Mouse (Mus musculus): Measurements from ENCODE around the gene Bok.
A peak's percentile ranks its signal among the peaks of the same experiment; 100 is the strongest.

Bok gene

DNA sequence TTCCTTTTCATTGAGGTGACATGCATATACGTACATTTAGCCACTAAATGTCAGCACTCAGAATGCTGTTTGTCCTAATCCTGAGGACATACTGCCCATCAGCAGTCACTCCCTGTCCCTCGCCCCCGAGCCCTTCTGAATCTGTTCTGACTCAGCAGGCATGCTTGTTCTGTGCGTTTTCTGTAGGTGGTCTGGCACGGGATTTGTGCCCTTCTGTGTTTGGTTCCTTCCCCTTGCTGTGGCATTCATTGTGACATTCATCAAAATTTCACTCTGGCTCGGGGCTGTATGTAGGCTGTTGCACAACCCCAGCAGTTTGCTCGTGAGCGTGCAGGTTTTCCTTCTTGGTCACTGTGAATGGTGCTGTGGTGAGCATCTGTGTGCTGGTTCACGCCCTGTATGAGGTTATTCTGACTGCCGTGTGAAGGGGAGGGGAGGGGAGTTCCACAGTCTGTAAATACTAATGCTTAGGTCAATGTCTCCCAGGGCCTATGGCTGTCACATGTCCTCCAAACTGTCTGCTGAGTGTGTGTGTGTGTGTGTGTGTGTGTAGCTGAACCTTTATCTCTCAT, 6.4 kb downstream of the Bok start:
- no peak for DNase-seq

DNA sequence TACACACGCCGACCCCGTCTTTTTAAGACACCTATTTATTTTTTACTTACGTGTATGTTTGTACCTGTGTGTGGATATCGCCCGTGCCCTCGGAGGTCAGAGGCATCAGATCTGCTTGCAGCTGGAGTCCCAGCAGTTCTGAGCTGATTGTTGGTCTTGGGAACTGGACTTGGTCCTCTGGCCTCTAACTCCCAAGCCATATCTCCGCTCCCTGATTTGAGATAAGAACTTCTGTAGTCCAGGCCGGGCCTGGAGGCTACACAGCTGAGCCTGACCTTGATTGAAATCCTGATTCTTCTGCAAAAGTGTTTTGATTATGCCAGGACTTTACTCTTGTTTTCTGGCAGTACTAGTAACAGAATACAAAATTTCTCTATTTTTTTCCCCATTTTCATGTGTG, 7.3 kb downstream of the Bok start:
- no peak for DNase-seq

DNA sequence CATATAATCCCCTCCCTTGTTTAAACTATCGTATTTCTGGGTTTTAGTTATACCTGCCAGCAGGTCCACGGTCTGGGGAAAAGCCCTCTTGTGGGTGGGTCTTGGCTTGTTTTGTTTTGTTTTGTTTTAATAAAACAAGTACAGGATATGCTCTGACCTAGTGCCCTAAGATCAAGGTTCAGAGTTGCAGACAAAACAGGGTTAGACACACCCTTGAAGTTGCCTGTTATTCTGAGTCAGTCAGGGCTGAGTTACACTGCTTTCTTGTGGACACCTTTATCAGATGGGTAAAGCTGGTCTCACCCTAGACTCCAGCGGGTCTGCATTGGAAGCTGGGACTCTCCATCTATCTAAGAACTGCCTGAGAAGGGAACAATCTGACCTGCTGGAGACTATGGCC, 8.0 kb downstream of the Bok start:
- no peak for DNase-seq

DNA sequence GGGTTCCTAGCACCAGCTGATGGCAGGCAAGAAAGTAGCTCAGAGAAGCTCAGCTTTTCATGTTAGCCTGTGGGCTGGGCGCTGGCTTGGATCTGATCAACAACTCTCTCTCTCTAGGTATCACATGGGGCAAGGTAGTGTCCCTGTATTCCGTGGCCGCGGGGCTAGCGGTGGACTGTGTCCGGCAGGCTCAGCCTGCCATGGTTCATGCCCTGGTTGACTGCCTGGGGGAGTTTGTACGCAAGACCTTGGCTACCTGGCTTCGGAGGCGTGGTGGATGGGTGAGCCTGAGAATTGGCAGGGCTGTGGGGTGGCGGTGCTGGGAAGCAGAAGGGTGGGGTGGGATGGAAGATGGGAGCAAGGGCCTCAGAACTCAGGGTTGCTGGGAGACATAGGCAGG, 8.5 kb downstream of the Bok start:
- peak; percentile 91 for DNase-seq

DNA sequence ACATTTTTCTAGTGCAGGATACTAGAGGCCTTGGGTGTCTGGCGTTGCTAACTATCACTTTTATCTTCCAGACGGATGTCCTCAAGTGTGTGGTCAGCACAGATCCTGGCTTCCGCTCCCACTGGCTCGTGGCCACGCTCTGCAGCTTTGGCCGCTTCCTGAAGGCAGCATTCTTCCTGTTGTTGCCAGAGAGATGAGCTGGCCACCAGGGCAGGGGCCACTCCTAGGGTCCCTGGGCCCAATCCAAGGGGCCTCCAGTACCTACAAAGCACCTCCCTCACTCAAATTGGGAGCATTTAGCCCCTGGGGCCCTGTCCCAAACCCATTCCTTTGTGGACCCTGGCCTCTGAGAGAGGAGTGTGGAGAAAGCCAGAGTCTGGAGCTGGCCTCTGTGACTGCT, 9.5 kb downstream of the Bok start:
- peak; percentile 98 for DNase-seq

DNA sequence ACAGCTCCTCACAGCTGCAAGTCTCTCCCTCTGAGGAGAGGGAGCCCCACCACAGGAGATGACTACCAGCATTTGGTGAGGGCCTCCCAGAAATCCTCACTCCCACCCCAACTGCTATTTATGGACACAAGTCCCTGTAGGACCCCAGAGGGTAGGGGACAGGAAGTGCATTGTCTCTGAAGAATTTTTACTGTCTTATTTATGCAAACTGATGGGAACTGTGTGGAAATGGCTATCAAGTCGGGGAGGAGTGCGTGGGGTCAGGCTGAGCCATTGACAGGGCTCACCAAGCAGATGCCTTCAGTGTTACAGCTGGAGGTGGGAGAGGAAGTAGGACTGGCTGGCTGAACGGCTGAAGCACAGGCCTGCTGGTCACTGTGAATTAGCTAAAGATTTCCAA, 11.9 kb downstream of the Bok start:
- no peak for DNase-seq

DNA sequence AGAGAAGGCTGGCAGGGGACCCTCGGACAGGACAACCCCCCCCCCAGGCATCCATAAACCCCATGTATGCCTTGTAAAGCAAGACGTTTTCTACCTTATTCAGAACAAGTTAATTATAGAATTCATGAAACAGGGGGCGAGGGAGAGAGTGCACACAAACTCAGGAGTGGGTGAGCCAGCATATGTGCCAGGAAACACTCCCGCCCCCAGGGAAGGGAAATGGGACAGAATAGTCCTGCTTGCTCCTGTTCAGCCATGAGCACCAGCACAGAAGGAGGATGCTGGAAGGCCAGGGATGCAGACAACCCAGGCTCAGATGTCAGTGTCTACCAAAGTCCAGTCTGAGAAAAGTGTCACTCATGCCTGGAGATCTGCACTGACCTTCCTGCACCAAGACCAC, 13.7 kb downstream of the Bok start:
- DNase-seq, result no peak

DNA sequence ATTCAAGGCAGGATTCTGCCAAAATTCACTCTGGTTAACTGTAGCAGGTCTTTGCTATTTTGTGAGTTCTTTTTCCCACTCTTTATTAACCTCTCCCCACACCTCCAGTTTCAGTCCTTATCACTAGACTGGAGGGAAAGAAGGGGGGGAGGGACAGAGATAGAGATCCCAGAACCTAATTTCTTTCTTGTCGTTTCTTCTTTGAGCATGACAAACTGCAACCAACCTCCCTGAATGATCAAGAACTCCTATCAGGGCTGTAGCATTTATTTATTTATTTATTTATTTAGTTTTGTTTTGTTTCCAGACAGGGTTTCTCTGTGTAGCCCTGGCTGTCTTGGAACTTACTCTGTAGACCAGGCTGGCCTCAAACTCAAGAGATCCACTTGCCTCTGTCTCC, 16.6 kb downstream of the Bok start:
- DNase-seq, result no peak

DNA sequence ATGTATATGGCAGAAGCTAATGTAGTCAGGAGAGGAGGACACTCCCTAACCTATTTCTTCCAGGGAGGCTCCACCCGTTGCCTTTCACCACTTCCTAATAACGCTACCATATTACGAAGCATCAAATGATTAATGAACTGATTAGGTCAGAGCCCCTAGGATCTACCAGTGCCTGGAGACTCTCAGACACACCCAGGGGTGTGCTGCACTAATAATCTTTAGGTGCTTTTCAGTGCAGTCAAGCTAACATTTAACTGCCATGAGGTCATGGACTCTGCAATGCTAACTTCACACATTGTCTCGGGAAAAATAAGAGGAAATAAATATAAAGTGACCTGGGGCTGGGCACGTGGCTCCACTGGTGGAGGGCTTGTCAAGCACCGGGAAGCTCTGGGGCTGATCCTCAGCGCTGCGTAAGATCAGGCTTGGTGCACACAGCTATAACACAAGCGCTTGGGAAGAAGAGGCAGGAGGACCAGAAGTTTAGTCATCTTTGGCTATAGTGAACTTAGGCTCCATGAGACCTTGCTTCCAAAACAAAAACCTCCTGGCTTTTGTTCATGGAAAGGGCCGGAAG, 18.1 kb downstream of the Bok start:
- DNase-seq, result no peak

DNA sequence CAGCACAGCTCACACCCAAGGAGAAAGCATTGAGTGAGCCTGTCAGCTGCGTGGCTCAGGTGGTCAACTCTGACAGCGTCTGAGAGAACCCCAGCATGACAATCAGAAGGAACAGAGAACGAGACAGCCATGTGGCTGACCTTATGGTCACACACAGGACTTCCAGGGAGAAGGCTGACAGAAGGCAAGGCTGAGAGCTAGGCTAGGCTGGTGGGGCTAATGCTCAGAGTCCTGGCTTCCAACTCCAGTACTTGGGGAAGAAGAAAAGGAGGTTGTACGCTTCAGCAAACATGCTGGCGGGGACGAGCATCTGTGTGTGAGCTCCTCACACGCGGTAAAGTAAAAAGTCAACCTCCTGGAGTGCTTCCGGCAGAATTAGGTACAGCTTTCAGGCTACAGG, 18.9 kb downstream of the Bok start:
- DNase-seq, result no peak

DNA sequence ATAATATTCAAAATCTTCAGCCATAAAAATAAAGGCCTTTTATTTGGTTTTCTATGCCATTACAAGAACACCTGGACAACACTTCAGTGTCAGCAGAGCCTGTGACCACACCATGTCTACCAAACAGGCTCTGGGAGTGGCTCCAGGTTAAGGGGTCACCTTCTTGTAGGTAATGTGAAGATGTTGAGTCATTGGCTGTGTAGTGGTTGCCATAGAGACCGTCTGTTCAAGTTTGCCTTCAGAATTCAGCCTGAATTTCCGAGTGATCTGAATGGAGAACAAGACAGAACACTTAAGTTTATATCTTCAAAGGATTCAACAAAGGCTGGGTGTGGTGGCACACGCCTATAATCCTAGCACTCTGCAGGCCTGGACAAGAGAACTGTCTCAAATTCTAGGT, 19.9 kb downstream of the Bok start:
- no peak for DNase-seq

DNA sequence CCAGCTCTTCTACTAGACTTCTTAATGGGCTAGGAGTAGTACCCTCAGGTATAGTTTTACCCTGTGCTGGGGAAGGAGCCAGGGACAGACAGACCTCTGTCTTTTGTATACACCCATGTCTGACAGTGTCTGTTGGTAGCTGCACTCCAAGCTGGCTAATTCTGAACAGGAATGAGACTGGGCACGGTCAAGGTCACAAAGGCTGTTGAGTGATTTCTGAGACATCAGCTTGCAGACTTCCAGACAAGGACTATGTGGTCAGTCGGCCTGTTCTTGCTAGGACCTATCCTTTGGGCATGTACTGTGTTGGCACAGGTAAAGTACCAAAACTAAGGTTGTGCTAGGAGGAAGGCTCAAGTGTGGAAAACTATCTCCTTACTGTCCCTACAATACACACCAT, 30.7 kb downstream of the Bok start:
- DNase-seq, result no peak

DNA sequence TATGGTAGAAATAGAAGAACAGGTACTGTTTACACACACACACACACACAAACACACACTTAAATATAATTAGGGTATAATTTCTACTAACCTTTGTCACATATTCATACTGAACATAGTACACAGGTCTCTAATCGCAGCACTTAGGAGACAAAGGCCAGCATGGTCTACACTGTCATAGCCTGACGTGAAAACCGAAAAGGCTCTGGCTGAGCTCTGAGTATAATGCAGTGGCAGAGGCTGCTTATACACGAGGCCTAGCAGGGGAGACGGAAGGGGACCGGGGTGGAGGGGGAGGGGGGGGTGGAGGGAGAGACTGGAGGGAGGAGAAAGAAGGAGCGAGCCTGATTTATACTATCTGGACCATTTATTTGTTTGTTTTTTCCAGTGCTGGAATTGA, 36.1 kb downstream of the Bok start:
- DNase-seq, result no peak

DNA sequence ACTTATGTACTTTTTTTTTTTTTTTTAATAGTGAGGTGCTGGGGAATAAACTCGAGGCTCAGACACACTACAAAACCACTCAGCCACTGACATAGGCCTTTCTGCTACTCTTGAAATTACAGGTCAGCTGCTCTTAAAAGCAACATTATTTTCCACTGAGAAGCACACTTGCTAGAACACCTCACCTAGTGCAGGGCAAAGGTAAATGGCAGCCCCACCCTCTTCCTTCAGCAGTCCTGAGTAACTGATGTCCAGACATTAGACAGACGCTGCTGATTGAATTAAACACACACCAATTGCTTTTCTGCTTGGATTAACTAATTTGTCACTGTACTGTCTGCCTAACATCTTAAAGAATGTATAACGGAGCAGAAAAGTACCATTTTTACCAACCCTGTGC, 39.2 kb downstream of the Bok start:
- DNase-seq, result no peak

DNA sequence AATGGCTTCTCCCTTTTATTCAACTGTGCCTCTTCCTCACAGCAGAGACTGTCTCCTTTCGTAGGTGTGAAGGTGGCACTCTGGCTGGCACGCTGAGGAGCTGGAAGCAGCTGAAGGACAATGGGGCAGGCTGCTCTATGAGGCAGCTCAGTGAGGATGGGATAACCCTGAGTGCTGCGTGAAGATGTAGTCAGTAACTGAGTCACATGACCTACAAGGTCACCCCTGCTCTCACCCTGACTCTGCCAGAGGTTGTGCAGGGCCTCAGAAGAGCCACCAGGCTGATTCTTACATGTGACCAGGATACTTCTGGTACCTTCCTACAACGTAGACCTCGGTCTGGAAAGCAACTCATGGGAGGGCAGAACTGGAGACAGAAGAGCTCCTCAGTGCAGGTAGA, 40.2 kb downstream of the Bok start:
- peak; percentile 90 for DNase-seq

DNA sequence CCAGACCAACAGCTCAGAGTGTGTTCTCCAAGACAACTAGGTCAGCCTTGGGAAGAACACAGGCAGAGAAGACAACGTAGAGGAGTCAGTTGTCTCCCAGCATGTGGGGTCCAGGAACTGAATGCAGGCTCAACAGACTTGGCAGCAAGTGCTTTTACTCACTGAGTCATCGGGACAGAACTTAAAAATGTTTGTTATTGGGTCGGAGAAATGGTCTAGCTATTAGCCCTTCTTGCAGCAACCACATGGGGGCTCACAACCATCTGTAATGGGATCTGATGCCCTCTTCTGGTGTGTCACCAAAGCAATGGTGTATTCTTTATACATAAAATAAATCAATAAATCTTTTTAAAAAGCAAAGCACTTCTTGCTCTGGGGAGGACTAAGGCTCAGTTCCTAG, 40.7 kb downstream of the Bok start:
- no peak for DNase-seq

DNA sequence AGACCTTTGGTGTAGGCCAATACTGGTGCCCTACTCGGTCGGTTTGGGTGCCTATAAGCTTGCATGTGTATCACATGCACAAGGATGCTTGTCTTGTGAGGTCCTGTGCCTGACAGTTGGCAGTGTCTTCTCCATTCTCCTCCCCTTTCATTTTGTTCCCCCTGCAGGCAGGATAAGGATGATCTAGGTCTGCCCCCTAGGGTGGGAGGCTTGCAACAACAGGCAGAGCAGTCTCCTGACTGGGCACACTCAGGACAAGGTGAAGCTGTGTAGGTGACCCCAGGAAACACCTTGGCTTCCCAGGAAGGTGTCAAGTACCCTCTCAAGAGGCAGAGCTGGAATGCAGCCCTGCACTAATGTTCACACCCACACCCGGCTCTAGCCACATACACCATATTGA, 41.5 kb downstream of the Bok start:
- peak; percentile 96 for DNase-seq

DNA sequence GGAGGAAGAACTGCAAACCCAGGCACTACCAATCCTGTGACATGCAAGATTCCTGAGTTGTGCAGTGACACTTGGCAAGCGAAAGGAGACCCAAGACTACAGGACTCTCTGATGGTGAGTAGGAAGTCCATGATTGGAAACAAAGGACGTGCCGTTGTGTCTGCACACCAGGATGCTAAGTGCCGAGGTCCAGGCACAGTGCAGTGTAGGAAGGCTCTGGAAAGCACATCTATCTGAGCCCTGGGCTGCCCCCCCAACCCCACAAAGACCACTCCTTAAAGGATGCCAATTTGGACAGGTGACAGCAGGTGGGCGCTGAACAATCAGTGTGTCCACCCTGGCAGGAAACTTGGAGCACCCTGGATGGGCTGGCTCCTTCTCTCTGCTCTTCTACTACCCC, 45.6 kb downstream of the Bok start:
- DNase-seq, result no peak

DNA sequence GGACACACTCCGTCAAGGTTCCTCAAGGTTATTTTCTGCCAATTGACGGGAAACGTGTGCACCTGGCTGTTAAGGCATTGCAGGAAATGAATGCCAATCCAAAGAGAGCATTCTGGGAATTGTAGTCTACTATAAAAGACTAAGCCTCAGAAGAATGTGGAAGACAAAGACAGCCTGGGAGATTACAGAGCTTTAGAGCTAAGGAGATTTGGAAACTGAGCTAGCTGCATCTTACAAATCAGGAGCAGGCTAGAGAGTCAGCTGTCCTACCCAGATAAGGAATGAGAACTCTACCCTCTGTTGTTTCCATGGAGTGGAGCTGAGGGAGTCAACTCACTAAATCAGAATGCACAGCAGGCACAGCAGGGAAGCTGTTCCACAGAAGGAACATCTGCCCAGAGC, 46.4 kb downstream of the Bok start:
- DNase-seq, result no peak

DNA sequence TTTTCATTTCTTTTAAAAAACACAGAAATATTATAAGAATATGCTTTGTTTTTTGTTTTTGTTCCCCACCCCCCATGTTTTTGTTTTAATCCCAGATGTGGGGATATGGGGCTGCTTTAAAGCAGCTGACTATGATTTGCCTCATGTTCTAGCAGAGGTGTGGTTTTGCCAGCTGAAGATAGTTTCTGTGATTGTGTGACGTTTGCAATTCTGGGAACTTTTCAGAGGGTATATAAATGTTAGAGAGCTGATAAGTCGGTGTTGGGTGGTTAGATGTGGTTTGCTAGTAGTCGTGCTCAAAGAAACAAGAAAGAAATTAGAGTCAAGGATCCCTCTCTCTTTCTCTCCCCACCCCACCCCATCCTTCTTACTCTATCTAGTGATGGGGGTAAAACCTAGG, 50.4 kb downstream of the Bok start:
- DNase-seq, result no peak

DNA sequence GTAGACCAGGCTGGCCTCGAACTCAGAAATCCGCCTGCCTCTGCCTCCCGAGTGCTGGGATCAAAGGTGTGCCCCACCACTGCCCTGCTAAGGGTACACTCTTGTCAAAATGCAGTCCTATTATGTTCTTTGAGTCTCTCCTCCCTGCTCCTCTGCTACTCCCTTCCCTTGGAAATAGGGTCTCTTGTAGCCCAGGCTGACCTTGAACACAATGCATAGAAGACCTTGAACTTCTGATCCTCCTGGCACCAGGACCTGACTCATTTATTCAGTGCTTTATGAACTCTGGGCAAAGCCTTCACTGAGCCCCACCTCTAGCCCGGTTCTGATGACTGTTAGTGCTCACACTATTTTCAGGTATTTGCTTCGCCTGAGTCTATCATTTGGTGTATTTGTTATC, 52.3 kb downstream of the Bok start:
- DNase-seq, result no peak

DNA sequence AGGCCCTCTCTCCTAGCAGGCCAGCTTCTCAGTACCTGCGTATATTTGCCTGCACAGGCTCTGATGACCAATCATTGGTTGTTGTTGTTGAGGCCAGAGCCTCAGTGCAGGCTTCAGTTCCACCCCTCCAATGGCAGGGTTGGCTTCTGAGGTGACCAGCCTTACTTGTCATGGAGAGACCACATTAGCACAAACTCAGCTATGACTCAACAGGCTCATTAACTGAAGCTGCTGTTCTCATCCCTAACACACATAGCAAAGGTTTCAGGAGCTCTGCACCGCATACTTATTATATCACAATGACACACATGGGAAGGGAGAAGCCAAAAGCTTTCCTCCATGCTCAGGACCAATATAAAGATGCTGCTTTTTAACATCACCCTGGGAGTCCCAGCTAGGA, 55.2 kb downstream of the Bok start:
- no peak for DNase-seq

DNA sequence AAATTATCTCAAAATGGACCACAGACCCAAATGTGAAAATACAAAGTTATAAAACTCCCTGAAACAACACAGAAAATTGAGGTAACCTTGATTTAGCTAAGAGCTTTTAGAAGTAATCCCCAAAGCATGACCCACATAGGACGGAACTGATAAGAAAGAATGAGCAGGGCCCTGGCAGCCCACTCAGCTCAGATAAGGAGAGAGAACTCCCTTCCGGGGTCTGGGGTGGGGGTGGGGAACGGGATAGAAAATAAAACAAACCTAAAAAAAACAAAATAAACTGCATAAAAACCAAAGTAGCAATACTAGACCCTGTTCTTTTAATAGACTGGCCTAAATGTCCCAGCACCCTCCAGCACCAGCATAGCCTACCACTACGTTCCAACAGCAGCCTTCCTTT, 56.5 kb downstream of the Bok start:
- DNase-seq, result no peak

DNA sequence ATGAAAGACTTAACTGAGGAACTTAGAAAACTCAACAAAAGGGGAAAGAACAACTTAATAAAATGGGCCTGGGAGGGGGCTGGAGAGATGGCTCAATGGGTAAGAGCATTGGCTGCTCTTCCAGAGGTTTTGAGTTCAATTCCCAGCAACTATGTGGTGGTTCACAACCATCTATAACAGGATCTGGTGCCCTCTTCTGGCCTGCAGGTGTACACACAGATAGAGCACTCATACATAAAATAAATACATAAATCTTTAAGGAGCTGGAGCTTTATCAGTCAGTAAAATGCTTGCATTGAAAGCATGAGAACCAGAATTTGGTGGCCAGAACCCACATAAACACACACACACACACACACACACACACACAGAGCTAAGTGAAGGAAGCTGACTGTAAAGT, 57.5 kb downstream of the Bok start:
- no peak for DNase-seq

Data from heart, adult 11 months (tissue).